Comparison of ENCODE assay signal across 19 mouse cellular contexts in the genomic region with DNA sequence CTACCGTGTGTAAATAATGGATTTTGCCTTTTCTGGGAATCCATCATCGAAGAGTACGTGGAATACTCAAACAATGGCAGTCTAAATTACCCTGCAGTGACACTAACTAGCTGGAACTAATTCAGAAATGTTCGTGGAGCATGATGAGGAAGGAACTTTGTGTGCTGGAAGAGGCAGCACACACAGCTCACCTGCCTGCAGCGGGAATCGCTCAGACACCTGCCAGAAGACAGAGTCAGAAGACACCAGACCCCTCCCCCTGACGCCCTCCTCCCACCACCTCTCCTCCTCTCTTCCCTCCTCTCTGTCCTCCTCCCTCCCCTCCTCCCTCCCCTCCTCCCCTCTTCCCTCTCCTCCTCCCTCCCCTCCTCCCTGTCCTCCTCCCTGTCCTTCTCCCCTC.
DNase-seq lines count a peak whose midpoint lies in the region; ATAC-seq lines count a peak whose summit lies in the region.
"Had no signal": no experiment of that assay in that cellular context is flagged by ENCODE, and none has a peak within 500 bp of the region (broad histone marks: within the 10 kb centered on the region; RNA-seq: fewer than 3 reads in every experiment).

No protein-coding gene starts in this region.

- H3K4me2 ChIP-seq in hindbrain, embryonic 12.5 days (replicated peaks), result no peak overlapping the region
- H3K4me2 ChIP-seq in hindbrain, embryonic 11.5 days (replicated peaks; ENCODE audit: low read depth, low read length), result no peak overlapping the region
- H3K4me2 ChIP-seq in neural tube, embryonic 12.5 days (replicated peaks), result peak overlapping the region; percentile 29
- peak overlapping the region; percentile 25; the same call in 1 of the 2 replicates for H3K4me2 ChIP-seq in hindbrain, embryonic 15.5 days
- H3K4me2 ChIP-seq in neural tube, embryonic 15.5 days, result peak overlapping the region; percentile 6; the same call in 1 of the 2 replicates
- H3K4me2 ChIP-seq: heart, embryonic 15.5 days; liver, embryonic 15.5 days; lung, embryonic 15.5 days had no signal

- H3K4me1 ChIP-seq in hindbrain, embryonic 12.5 days, result peaks cover 20% of the 10 kb centered on the region
- H3K4me1 ChIP-seq in hindbrain, embryonic 11.5 days (replicated peaks; ENCODE audit: control insufficient read depth, insufficient read depth, low read length), result no peaks in the 10 kb centered on the region
- H3K4me1 ChIP-seq in neural tube, embryonic 12.5 days, result peaks cover 27% of the 10 kb centered on the region
- peaks cover 33% of the 10 kb centered on the region for H3K4me1 ChIP-seq in hindbrain, embryonic 15.5 days (replicated peaks)
- peaks cover 26% of the 10 kb centered on the region for H3K4me1 ChIP-seq in neural tube, embryonic 15.5 days
- H3K4me1 ChIP-seq: heart, embryonic 15.5 days; liver, embryonic 15.5 days; megakaryocyte, embryonic 14.5 days had no signal

- H3K27me3 ChIP-seq in hindbrain, embryonic 12.5 days, result peaks cover 16% of the 10 kb centered on the region
- H3K27me3 ChIP-seq in hindbrain, embryonic 11.5 days (ENCODE audit: control insufficient read depth, insufficient read depth, low read length), result no peaks in the 10 kb centered on the region
- H3K27me3 ChIP-seq in neural tube, embryonic 12.5 days (replicated peaks), result no peaks in the 10 kb centered on the region
- H3K27me3 ChIP-seq in hindbrain, embryonic 15.5 days, result no peaks in the 10 kb centered on the region
- no peaks in the 10 kb centered on the region for H3K27me3 ChIP-seq in neural tube, embryonic 15.5 days (replicated peaks)

- WGBS in hindbrain, embryonic 12.5 days, result 36% methylated on average over 7 of the region's 7 CpGs
- 43% methylated on average over 7 of the region's 7 CpGs for WGBS in hindbrain, embryonic 11.5 days
- WGBS in neural tube, embryonic 12.5 days, result 21% methylated on average over 7 of the region's 7 CpGs
- 25% methylated on average over 7 of the region's 7 CpGs for WGBS in hindbrain, embryonic 15.5 days
- 12% methylated on average over 7 of the region's 7 CpGs for WGBS in neural tube, embryonic 15.5 days

- no peaks in the 10 kb centered on the region for H3K36me3 ChIP-seq in hindbrain, embryonic 12.5 days
- H3K36me3 ChIP-seq in hindbrain, embryonic 11.5 days (ENCODE audit: control insufficient read depth, insufficient read depth, low read length), result no peaks in the 10 kb centered on the region
- H3K36me3 ChIP-seq in neural tube, embryonic 12.5 days, result no peaks in the 10 kb centered on the region
- no peaks in the 10 kb centered on the region for H3K36me3 ChIP-seq in hindbrain, embryonic 15.5 days
- H3K36me3 ChIP-seq in neural tube, embryonic 15.5 days, result no peaks in the 10 kb centered on the region
- H3K36me3 ChIP-seq: heart, embryonic 15.5 days; limb, embryonic 10.5 days; liver, embryonic 15.5 days; lung, embryonic 15.5 days had no signal

- H3K4me3 ChIP-seq in hindbrain, embryonic 12.5 days, result no peak overlapping the region
- no peak overlapping the region for H3K4me3 ChIP-seq in hindbrain, embryonic 11.5 days (ENCODE audit: low read depth, low read length)
- no peak overlapping the region for H3K4me3 ChIP-seq in neural tube, embryonic 12.5 days
- H3K4me3 ChIP-seq in hindbrain, embryonic 15.5 days, result no peak overlapping the region
- no peak overlapping the region for H3K4me3 ChIP-seq in neural tube, embryonic 15.5 days (replicated peaks)
- H3K4me3 ChIP-seq: heart, embryonic 15.5 days; limb, embryonic 10.5 days; liver, embryonic 15.5 days; lung, embryonic 15.5 days; megakaryocyte, embryonic 14.5 days had no signal

- H3K27ac ChIP-seq in hindbrain, embryonic 12.5 days, result no peak overlapping the region
- H3K27ac ChIP-seq in hindbrain, embryonic 11.5 days (ENCODE audit: low read depth, low read length), result no peak overlapping the region
- H3K27ac ChIP-seq in neural tube, embryonic 12.5 days, result no peak overlapping the region
- H3K27ac ChIP-seq in hindbrain, embryonic 15.5 days (replicated peaks), result peak overlapping the region; percentile 66
- H3K27ac ChIP-seq in neural tube, embryonic 15.5 days (replicated peaks), result no peak overlapping the region
- H3K27ac ChIP-seq: heart, embryonic 15.5 days; liver, embryonic 15.5 days; lung, embryonic 15.5 days had no signal

- H3K9ac ChIP-seq in hindbrain, embryonic 12.5 days, result no peak overlapping the region
- no peak overlapping the region for H3K9ac ChIP-seq in hindbrain, embryonic 11.5 days (ENCODE audit: low read depth, low read length)
- no peak overlapping the region for H3K9ac ChIP-seq in neural tube, embryonic 12.5 days
- H3K9ac ChIP-seq in hindbrain, embryonic 15.5 days, result no peak overlapping the region
- H3K9ac ChIP-seq in neural tube, embryonic 15.5 days (replicated peaks), result no peak overlapping the region
- H3K9ac ChIP-seq: heart, embryonic 15.5 days; liver, embryonic 15.5 days; lung, embryonic 15.5 days had no signal

- no peaks in the 10 kb centered on the region for H3K9me3 ChIP-seq in hindbrain, embryonic 12.5 days (replicated peaks)
- no peaks in the 10 kb centered on the region for H3K9me3 ChIP-seq in hindbrain, embryonic 11.5 days (ENCODE audit: control insufficient read depth, low read length)
- no peaks in the 10 kb centered on the region for H3K9me3 ChIP-seq in neural tube, embryonic 12.5 days
- H3K9me3 ChIP-seq in hindbrain, embryonic 15.5 days, result no peaks in the 10 kb centered on the region
- H3K9me3 ChIP-seq in neural tube, embryonic 15.5 days (replicated peaks), result no peaks in the 10 kb centered on the region
- H3K9me3 ChIP-seq: heart, embryonic 15.5 days; limb, embryonic 10.5 days; liver, embryonic 15.5 days; lung, embryonic 15.5 days; megakaryocyte, embryonic 14.5 days had no signal

- 0 out of 2 replicates have a peak, but pooled peaks have one; percentile 38 for ATAC-seq in hindbrain, embryonic 12.5 days (ENCODE audit: low FRiP score)
- no peak for ATAC-seq in hindbrain, embryonic 11.5 days (ENCODE audit: low FRiP score)
- ATAC-seq in neural tube, embryonic 12.5 days (ENCODE audit: low FRiP score, low read depth), result no peak
- peak; percentile 45; the same call in 1 of the 2 replicates for ATAC-seq in hindbrain, embryonic 15.5 days (ENCODE audit: low FRiP score, low read depth)
- ATAC-seq in neural tube, embryonic 15.5 days (ENCODE audit: low FRiP score), result no peak

- DNase-seq in hindbrain, embryonic 11.5 days (ENCODE audit: low spot score), result no peak
- no peak for DNase-seq in neural tube, embryonic 10.5 days (ENCODE audit: extremely low spot score, low spot score)
- no peak for DNase-seq in layer of hippocampus, adult 9-11 months
- DNase-seq: heart, postnatal 36 days; kidney, adult 2 months; kidney, postnatal 14 days; liver; lung, postnatal 36 days; right cerebral cortex, postnatal 25 days; thymus, postnatal 25 days had no signal

Comparison
In these comparisons a context has a peak if more than half of its experiments do, and no peak if none do; other contexts are left out.
1. ATAC-seq: peak in hindbrain, embryonic 12.5 days (single experiment) and hindbrain, embryonic 15.5 days (single experiment); none in hindbrain, embryonic 11.5 days (single experiment), neural tube, embryonic 12.5 days (single experiment) and neural tube, embryonic 15.5 days (single experiment).
2. H3K4me2 ChIP-seq: peak in neural tube, embryonic 12.5 days (single experiment), hindbrain, embryonic 15.5 days (single experiment) and neural tube, embryonic 15.5 days (single experiment); none in hindbrain, embryonic 12.5 days (single experiment) and hindbrain, embryonic 11.5 days (single experiment).